Mouse (Mus musculus): ENCODE results near the gene H2afy2. TPM values are rescaled to one million over a fixed set of nuclear protein-coding genes. Genes with fewer than 3 reads are reported as not detected.

The H2afy2 gene
- total RNA-seq, 2 experiments from 2014 or later = 59.3 to 59.5 TPM

DNA sequence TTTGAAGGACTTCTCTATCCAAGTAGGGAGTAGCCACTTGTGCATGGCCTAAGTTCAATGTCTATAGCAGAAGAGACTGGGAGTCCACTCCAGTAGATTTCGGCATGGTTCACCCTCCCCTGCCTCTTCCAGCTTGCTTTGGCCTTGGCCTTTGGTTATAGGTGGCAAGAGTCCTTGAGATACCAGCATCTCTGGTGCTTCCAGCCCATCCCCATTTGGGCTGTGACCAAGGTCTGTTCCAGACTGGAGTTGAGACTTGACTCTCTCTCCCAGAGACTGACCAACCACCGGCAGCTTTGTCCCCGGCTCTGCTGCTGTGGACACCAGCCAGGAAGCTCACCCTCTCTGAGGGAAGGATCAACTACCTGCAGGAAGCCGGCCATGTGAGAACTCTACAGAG is 45.8 kb downstream of the H2afy2 start:
- no peak for DNase-seq (ENCODE audit: extremely low spot score in 1 of 2, low spot score in 2 of 2)
- intact Hi-C loops (cut with DNase I) = no loop called here

DNA sequence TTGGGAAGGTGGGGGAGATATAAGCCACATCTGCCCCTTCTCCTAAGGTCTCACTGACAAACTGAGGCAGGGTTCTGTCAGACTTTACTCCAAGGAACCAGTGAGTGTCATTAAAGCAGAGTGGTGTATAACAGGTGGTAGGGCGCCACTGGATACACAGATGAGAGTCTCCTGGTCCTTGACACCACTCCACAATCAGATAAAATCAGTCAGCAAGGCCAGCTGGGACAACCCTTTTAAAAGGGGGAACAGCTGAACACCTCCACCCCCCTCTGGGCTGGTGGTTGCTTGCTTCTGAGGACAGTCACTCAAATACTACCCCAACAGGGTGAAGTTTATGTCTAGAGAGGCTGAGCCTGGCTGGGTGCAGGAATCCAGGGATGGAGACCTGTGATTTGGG is 46.4 kb downstream of the H2afy2 start:
- DNase-seq (ENCODE audit: extremely low spot score in 1 of 2, low spot score in 2 of 2) = no peak

DNA sequence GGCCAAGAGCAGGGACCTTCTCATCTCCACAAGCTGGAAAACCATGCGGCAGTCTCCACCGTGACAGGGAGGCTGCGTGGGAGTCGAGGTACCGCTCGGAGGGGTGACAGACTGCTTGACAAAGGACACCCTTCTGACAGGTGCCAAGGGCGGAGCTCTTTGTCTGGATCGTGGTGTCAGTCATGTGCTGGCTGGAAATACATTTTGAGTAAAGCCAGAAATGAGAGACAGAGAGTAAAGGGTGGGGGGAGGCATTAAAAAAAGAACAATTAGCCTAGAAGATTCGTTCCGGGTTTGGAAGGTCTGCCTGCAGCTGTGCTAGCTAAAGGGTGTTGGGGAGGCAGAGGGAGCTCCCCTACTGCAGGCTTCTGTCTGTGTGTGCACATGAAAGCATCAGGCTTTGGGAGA is 47.3 kb downstream of the H2afy2 start:
- DNase-seq (ENCODE audit: extremely low spot score in 1 of 2, low spot score in 2 of 2) = no peak

More for the DNA sequence above, 46.4 kb downstream of the H2afy2 start:
- intact Hi-C loops (cut with DNase I) = no loop called here

DNA sequence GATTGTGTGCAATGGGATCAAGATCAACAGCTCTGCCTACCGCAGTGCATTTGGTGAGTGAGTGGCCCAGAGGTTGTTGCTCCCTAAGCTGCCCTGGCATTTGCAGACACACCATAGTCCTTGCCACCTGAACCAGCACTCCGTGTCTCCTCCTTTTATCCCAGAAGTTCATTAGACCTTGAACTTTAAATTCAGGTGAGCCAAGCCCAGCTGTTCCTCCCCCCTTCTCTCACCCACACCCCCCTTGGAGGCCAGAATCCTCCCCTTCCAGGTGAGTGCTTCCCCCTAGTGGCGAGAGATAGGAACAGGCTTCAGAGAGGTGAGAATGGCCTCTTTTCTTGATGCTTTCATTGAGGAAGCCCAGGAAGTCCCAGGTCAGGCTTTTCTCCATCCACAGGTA is 49.6 kb downstream of the H2afy2 start:
- DNase-seq (ENCODE audit: extremely low spot score in 1 of 2, low spot score in 2 of 2) = no peak
- intact Hi-C loops (cut with DNase I) = no loop called here

More for the DNA sequence above, 47.3 kb downstream of the H2afy2 start:
- intact Hi-C loops (cut with DNase I) = no loop called here

DNA sequence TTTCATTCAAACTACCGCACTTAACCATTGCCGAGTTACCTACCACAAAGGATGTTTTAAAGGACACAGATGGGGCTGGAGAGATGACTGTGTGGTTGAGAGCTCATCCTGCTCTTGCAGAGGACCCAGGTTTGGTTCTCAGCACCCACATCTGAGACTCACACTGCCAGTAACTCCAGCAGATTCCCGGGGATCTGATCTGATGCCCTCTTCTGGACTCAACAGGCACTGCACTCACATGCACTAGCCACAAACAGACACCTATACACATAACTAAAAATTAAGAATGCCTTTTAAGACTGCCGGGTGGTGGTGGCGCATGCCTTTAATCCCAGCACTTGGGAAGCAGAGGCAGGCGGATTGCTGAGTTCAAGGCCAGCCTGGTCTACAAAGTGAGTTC is 53.8 kb downstream of the H2afy2 start:
- no peak for DNase-seq (ENCODE audit: extremely low spot score in 1 of 2, low spot score in 2 of 2)

DNA sequence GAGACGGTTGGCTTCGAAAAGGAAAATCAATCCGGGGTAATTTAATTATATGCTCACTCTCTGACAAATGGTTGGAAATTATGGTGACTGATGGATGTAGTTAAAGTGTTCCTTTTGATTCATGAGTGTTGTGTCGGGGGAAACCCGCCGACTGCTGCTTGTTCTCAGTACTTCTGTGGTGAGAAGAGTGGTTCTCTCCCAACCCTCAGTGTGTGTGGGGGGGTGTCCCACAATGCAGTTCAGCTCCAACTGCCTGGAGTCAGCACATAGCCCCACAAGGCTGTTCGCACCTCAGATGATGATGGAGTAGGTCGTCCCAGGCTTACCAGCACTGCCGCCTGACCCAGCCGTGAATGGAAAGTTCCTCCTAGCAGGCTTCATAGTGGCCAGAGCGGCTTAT is 54.8 kb downstream of the H2afy2 start:
- intact Hi-C loops (cut with DNase I) = no loop called here

More for the DNA sequence above, 53.8 kb downstream of the H2afy2 start:
- intact Hi-C loops (cut with DNase I) = no loop called here

DNA sequence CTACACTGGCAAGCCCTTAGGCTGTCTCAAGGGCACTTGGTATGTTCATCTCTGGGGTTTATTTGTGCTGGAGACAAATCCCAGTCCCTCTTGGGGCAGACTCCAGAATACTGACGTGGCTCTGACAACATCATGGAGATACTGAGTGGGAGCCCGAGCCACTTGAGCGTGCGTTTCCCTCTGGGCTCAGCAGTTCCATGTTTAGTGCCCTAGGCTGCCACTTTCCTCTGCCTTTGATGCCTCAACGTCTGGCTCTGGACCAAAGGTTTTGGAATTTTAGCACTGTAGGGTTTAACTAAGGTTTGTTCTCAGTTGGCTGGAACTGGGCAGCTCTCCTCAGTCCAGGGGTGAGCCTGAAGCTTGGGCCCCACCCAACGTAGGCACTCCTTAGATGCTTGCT is 60.7 kb downstream of the H2afy2 start:
- no peak for DNase-seq (ENCODE audit: extremely low spot score in 1 of 2, low spot score in 2 of 2)
- intact Hi-C loops (cut with DNase I) = no loop called here

More for the DNA sequence above, 54.8 kb downstream of the H2afy2 start:
- DNase-seq (ENCODE audit: extremely low spot score in 1 of 2, low spot score in 2 of 2) = no peak

DNA sequence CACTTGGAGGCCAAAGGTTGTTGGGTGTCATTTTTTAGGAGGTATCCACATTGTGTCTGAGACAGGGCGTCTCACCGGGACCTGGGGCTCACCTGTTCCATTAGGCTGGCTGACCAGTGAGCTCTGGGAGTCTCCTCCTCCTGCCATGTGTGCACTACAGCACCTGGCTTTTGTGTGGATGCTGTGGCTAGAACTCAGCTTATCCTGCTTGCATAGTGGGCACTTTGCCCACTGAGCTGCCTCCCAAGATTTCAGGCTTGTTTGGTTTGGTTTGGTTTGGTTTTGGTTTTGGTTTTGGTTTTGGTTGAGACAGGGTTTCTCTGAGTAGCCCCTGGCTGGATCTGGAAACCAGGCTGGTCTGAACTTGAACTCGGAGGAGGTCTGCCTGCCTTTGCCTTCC is 61.7 kb downstream of the H2afy2 start:
- intact Hi-C loops (cut with DNase I) = no loop called here
- DNase-seq (ENCODE audit: extremely low spot score in 1 of 2, low spot score in 2 of 2) = no peak

DNA sequence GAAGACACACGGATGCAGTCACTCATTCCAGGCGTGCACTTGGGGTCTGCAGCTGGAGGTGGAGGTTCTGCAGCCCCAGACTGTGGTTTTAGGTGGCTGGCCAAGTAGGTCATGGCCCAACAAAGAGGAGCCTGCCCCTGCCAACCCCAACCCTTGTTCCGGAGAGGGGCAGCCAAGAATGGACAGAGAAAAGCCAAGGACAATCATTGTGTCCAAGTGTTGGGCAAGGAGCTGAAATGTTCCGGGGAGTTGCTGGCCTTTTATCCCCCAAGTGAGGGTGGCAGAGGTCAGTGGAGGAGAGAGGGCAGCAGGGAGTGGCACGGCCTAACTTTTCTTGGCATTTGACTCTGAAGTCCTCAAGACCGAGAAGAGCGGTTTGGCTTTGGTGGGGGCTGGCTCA is 63.6 kb downstream of the H2afy2 start:
- intact Hi-C loops (cut with DNase I) = no loop called here

DNA sequence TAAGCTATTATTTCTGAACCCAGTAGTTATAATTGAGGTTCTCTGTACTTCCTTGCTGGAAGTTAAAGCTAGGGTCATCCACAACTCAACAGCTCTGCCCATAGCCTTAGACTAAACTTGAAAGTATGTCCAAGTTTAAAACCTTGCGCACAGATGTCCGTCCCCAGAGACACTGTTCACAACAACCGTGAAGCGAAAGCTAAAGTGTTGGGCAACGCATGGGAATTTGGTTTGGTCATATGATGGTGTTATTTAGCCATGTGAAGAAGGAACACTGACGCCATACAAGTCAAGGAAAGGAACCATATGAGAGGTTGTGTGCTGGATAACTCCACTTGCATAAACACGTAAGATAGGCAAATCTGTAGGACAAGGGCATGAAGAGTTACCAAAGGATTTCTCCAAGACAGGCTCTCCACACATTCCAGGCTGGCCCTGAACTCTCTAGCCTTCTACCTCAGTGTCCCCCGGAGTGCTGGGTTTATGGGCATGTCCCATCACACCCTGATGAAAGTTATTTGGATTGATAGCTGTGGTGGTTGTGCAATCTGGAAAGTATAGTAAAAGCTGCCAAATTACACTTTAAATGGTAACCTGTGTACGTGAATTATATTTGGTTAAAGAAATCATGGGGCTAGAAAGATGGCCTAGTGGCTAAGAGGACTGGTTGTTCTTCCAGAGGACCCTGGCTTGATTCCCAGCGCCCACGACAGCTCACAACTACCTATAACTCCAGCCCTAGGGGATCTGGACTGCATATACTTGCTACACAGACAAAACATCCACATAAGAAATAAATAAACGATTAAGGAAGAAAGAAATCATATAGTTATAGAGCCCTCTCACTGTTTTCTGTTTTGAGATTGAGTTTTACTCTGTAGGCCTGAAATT is 66.3 kb downstream of the H2afy2 start:
- intact Hi-C loops (cut with DNase I) = no loop called here
- DNase-seq (ENCODE audit: extremely low spot score in 1 of 2, low spot score in 2 of 2) = no peak

More for the DNA sequence above, 63.6 kb downstream of the H2afy2 start:
- no peak for DNase-seq (ENCODE audit: extremely low spot score in 1 of 2, low spot score in 2 of 2)

DNA sequence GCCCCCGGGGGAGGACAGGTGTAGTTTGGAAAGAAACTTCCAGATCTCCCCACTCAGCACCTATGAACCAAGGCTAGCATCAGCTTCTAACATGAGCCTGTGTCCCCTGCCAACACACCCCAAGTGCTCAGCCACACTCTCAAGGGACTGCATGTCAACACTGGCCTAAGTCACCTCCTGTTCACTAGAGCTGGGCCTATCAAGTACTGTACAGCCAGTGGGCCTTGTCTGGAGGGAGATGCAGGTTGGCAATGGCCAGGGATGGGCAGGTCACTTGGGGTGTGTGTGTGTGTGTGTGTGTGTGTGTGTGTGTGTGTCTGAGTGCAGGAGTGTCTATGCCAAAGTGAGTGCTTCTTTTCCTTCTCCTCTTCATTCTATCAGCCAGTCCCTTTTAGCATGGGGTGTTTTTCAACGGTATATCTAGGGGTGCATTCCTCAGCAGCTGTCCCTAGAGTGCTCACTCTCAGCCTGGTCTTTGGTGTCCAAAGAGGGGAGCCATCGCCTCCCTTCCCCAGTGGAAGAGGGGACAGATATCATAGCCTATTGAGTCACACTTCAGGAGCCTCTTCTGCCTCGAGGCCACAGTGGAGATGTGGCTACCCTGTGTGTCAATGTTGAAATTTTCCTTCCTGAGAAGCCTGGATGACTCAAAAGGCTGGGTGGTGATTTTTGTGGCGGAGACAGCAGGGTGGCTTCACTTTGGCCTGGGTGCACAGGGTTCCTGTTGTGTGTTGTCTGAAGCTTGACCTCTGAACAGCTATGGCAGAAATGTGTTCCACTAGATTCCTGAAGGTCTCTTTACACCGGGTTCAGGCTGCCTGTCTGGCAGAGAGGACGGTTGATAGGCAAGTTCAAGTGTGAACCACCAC is 67.7 kb downstream of the H2afy2 start:
- intact Hi-C loops (cut with DNase I) = no loop called here
- no peak for DNase-seq (ENCODE audit: extremely low spot score in 1 of 2, low spot score in 2 of 2)

DNA sequence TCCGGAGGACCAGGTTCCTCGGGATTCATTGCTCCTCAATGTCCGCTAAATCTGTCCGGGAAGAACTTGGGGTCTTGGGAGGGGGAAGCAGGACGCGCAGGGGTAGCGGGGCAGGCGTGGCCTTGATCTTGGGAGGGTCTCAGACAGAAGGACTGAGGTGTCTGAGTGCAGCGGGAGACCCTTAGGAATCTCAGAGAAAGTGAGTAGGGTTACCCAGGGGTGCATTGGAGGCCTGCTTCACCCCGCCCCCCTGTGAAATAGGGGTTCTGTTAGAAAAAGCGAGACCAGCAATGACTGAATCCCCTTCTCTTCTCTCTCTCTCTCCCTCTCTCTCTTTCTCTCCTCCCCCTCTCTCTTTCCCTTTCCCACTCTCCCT is 68.5 kb downstream of the H2afy2 start:
- intact Hi-C loops (cut with DNase I) = no loop called here
- DNase-seq (ENCODE audit: extremely low spot score in 1 of 2, low spot score in 2 of 2) = no peak

DNA sequence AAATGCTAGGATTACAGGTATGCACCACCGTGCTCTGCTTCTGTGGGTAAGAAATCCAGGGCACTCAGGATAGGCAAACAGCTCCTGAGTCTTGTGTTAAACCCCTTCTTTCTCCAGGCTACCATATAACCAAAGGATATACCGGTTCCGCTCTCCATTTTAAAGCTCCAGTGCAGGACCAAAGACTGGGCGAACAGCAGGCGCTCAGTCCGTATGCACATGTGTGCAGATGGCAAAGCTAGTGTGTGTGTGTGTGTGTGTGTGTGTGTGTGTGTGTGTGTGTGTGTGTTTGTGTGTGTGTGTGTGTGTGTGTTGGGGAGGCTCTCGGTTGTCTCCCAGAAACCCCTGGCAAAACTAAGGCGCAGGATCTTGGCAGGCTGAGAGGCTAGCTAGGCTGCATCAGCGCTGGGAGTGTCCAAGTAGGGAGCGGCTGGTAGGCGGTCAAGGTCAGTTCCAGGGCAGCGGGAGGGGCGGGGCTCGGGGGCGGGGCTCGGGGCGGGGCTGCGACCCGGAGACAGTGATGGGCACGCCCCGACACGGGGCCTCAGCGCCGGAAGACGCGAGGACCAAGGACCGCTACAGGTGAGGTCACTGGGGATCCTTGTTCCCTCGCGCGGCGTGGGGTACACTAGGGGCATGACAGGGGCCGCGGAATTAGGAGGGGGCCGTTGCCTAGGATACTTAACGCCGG is 69.0 kb downstream of the H2afy2 start, which contains the start of gene Aifm2:
Gene Aifm2 (plus strand): TSS at position 493 of the 691 bp plus-strand sequence.
- intact Hi-C loops (cut with DNase I) = no loop called here
- DNase-seq (ENCODE audit: extremely low spot score in 1 of 2, low spot score in 2 of 2) = peak in 1 of 2 experiments; percentile 71

DNA sequence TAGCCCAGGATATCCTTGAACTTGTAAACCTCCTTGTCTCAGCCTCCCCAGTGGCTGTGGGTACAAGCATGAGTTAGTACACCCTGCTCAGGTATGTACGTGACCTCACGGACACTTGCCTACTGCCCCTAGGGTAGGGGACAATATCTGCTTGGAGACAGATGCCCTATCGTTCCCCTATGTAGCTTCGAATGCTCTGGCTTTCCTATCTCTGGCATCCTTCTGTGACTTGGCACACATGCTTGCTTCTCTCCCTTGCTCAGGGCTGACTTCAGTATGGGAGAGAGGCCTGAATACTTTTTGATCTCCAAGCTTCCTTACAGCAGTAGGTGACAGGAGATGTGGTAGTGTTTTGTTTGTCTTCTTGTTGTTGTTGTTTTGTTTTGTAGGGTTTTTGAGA is 69.8 kb downstream of the H2afy2 start:
- DNase-seq (ENCODE audit: extremely low spot score in 1 of 2, low spot score in 2 of 2) = no peak
- intact Hi-C loops (cut with DNase I) = no loop called here

DNA sequence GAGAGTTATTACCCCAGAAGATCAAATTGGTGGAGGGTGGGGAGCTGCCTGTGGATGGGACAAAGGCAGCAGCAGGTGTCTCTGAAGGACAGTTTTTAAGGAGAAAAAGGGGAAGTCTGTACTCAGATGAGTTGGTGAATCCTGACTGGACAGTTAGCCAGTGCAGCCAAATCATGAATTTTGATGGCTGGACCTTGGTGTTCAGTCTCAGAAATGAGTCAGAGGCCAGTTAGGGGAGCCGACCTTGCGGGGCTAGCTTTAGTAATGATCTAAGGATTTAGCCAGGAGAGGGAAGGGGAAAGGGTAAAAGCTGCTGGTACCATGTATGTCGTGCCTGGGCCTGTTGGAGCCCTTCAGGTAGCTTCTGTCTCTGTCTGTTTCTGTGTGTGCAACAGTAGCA is 70.3 kb downstream of the H2afy2 start:
- no peak for DNase-seq (ENCODE audit: extremely low spot score in 1 of 2, low spot score in 2 of 2)
- intact Hi-C loops (cut with DNase I) = no loop called here

DNA sequence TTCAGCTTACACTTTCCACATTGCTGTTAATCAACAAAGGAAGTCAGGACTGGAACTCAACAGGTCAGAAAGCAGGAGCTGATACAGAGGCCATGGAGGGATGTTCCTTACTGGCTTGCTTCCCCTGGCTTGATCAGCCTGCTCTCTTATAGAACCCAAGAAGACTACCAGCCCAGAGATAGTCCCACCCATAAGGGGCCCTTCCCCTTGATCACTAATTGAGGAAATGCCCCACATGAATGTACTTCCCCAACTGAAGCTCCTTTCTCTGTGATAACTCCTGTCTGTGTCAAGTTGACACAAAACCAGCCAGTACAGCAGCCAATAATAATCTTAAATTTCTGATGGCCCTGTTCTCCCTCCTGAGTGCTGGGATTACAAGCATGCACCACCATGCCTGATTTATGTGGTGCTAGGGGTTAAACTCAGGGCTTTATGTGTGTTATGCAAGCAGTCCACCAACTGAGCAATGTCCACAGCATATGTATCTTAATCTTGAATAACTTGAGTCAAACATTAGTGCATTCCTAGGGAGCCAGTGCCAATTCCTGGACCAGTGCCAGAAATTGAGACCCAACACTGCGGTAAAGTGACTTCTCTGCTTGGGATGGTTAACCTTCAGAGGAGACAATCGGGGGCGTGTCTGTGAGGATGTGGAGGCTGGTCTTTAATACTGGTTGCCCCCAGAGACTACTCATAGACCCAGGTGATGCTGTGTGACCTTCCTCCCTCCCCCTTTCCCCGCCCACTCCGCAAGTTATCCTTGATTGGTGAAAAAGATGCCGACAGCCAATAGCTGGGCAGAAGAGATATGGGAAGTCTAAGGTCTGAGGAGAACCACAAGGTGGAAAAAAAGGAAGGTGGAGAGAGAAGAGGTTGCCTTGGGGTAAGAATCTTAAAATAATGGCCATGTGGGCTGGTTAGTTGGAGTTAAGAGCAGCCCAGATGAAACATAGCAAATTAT is 77.3 kb downstream of the H2afy2 start:
- intact Hi-C loops (cut with DNase I) = no loop called here

DNA sequence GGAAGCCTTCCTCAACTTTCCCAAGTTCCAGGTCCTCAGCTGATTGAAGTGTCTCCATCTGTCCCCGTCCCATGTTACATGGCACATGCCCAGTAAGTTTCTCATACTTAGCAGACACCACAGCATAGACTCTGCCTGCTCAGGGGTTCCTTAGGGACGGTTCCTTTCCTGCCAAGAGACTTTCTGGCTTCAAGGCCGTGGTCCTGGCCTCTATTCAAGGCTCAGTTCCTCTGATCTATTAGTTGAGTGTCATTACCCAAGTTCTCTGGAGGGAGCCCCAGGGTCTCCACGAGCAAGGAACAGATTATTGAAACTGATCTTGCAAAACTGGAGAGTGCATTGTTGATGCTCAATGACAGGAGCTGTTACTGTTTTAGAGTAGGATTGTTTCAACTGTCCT is 79.3 kb downstream of the H2afy2 start:
- intact Hi-C loops (cut with DNase I) = no loop called here
- no peak for DNase-seq (ENCODE audit: extremely low spot score in 1 of 2, low spot score in 2 of 2)

More for the DNA sequence above, 77.3 kb downstream of the H2afy2 start:
- DNase-seq (ENCODE audit: extremely low spot score in 1 of 2, low spot score in 2 of 2) = no peak

DNA sequence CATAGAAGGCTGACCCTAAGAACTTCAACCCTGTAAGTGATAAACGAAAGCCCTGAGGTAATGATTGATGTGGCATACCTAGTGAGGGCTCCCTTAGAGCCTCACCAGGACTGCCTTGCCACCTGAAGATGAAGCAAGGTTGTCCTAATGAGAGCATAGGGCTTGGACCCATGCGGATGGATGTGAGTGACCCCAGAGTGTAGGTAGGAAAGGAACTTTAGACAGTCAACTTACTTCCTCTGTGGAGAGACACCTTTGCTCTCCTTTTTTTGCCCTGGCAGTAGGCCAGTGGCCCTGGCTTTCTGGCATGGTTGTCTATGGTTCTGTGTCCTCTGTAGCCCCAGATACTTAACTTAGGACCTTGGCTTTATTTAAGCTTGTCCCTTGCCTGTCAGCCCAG is 86.9 kb downstream of the H2afy2 start:
- no peak for DNase-seq (ENCODE audit: extremely low spot score in 1 of 2, low spot score in 2 of 2)
- intact Hi-C loops (cut with DNase I) = no loop called here

Measured in left cerebral cortex, postnatal 10 days (tissue).